26 mouse cellular contexts compared by ENCODE assay signal in genomic region chr7:121529023-121529422, GRCm38 (mm10).
"Had no signal": no experiment of that assay in that cellular context is flagged by ENCODE, and none has a peak within 500 bp of the region (broad histone marks: within the 10 kb centered on the region; RNA-seq: fewer than 3 reads in every experiment).

No protein-coding gene starts in this region.

- ATAC-seq: forebrain, postnatal 0 days; hindbrain, postnatal 0 days; intestine, embryonic 16.5 days; liver, embryonic 12.5 days had no signal

- H3K27ac ChIP-seq: heart, embryonic 10.5 days; heart, embryonic 13.5 days; heart, embryonic 15.5 days; hindbrain, embryonic 13.5 days; hindbrain, embryonic 15.5 days; hindbrain, postnatal 0 days; kidney, embryonic 15.5 days; kidney, postnatal 0 days; limb, embryonic 13.5 days; limb, embryonic 15.5 days; liver, embryonic 12.5 days; liver, embryonic 14.5 days had no signal

- H3K36me3 ChIP-seq: heart, embryonic 10.5 days; heart, embryonic 13.5 days; heart, embryonic 15.5 days; hindbrain, embryonic 13.5 days; hindbrain, embryonic 15.5 days; kidney, embryonic 15.5 days; limb, embryonic 13.5 days; limb, embryonic 15.5 days; liver, embryonic 12.5 days had no signal

- H3K4me2 ChIP-seq: heart, embryonic 13.5 days; heart, embryonic 15.5 days; hindbrain, embryonic 13.5 days; hindbrain, embryonic 15.5 days; kidney, embryonic 15.5 days; limb, embryonic 13.5 days; limb, embryonic 15.5 days; liver, embryonic 12.5 days had no signal

- H3K27me3 ChIP-seq: heart, embryonic 15.5 days; hindbrain, embryonic 13.5 days; hindbrain, embryonic 15.5 days; kidney, embryonic 15.5 days; limb, embryonic 13.5 days; limb, embryonic 15.5 days; liver, embryonic 12.5 days had no signal

- DNase-seq: forebrain, postnatal 0 days; gastrocnemius, postnatal 14 days; gastrocnemius, postnatal 36 days; heart, adult 18-20 months; heart, postnatal 14 days; heart, postnatal 36 days; kidney, adult 11 months; kidney, adult 2 months; kidney, adult 9 months; kidney, postnatal 14 days; kidney, postnatal 36 days; layer of hippocampus, adult 9-11 months; layer of hippocampus, postnatal 36 days had no signal

- H3K4me3 ChIP-seq: heart, embryonic 10.5 days; heart, embryonic 13.5 days; heart, embryonic 15.5 days; hindbrain, embryonic 13.5 days; hindbrain, embryonic 15.5 days; kidney, embryonic 15.5 days; limb, embryonic 13.5 days; limb, embryonic 15.5 days; liver, embryonic 12.5 days had no signal

- H3K9me3 ChIP-seq: heart, embryonic 10.5 days; heart, embryonic 13.5 days; heart, embryonic 15.5 days; hindbrain, embryonic 13.5 days; hindbrain, embryonic 15.5 days; kidney, embryonic 15.5 days; limb, embryonic 13.5 days; limb, embryonic 15.5 days; liver, embryonic 12.5 days had no signal

- H3K4me1 ChIP-seq: heart, embryonic 10.5 days; heart, embryonic 13.5 days; heart, embryonic 15.5 days; kidney, embryonic 15.5 days; liver, embryonic 12.5 days had no signal

- H3K9ac ChIP-seq: forebrain, postnatal 0 days; heart, embryonic 13.5 days; heart, embryonic 15.5 days; hindbrain, embryonic 13.5 days; hindbrain, embryonic 15.5 days; kidney, embryonic 15.5 days; limb, embryonic 13.5 days; limb, embryonic 15.5 days; liver, embryonic 12.5 days; liver, embryonic 14.5 days had no signal
